Mouse (Mus musculus) midbrain, embryonic 15.5 days (tissue): Measurements from ENCODE around the gene Map3k5. TPM values are rescaled to one million over a fixed set of nuclear protein-coding genes. Genes with fewer than 3 reads are reported as not detected.
"Not testable (repeated sequence)": the region's sequence is repeated elsewhere in the genome, so short reads cannot be mapped to it uniquely, and the experiment has no call there.

Experiments
- ATAC-seq: fragments of 200-750 bp; cut with Nextera tagmentation; replicated peaks from 2 replicates; pipeline ENCODE4 v1.8.0; 2017; ENCODE audit warnings: moderate TSS enrichment
- H3K27ac ChIP-seq: fragments of 300-500 bp; sonication (generic); 2 replicates; pipeline ENCODE4 v1.5.1; 2015; ENCODE audit warnings: mild to moderate bottlenecking, inconsistent platforms
- H3K27me3 ChIP-seq: fragments of 300-500 bp; sonication (generic); replicated peaks from 2 replicates; pipeline ENCODE4 v1.6.1; 2015; ENCODE audit warnings: inconsistent platforms
- H3K36me3 ChIP-seq: fragments of 300-500 bp; sonication (generic); replicated peaks from 2 replicates; pipeline ENCODE4 v1.6.1; 2015; ENCODE audit warnings: inconsistent platforms
- H3K4me1 ChIP-seq: fragments of 300-500 bp; sonication (generic); 2 replicates; pipeline ENCODE4 v1.6.1; 2015; ENCODE audit warnings: inconsistent platforms
- H3K4me2 ChIP-seq: fragments of 300-500 bp; sonication (generic); 2 replicates; pipeline ENCODE4 v1.6.1; 2015; ENCODE audit warnings: inconsistent platforms, mild to moderate bottlenecking, moderate library complexity
- H3K4me3 ChIP-seq: fragments of 300-500 bp; sonication (generic); 2 replicates; pipeline ENCODE4 v1.5.1; 2015; ENCODE audit warnings: mild to moderate bottlenecking, inconsistent platforms
- H3K9ac ChIP-seq: fragments of 300-500 bp; sonication (generic); 2 replicates; pipeline ENCODE4 v1.6.1; 2015; ENCODE audit warnings: mild to moderate bottlenecking, inconsistent platforms
- H3K9me3 ChIP-seq: fragments of 300-500 bp; sonication (generic); 2 replicates; pipeline ENCODE4 v1.6.1; 2016; ENCODE audit warnings: inconsistent platforms
- WGBS: fragments of 180-500 bp; shearing (Covaris S2); methylation state at CpG from one replicate; pipeline ENCODE4 v1.1.7; 2015; ENCODE audit warnings: mixed read lengths; 5-methylcytosine and 5-hydroxymethylcytosine counted together
- polyA plus RNA-seq: library from polyadenylated mRNA; unstranded; fragments of >200 nt; fragmentation: Nextera tagmentation; extraction: Ambion mirVana; gene quantifications from 2 replicates; pipeline ENCODE4 v1.2.1, GENCODE M21; 2015

Map3k5 gene
- polyA plus RNA-seq, 1 experiment from 2014 or later = 1.3 TPM

- ATAC-seq = no peak
Observed at GRCm38 (mm10) chr10:19911583-19911982, 22.7 kb upstream of the Map3k5 start.

GRCm38 (mm10) chr10:19913806-19914205, 20.5 kb upstream of the Map3k5 start:
- Histone ChIP-seq H3K4me3 (no peak overlapping the region), H3K4me1 (no peaks in the 10 kb centered on the region), H3K36me3 (no peaks in the 10 kb centered on the region)

More at GRCm38 (mm10) chr10:19911583-19911982, 22.7 kb upstream of the Map3k5 start:
- Histone ChIP-seq H3K4me3 (no peak overlapping the region), H3K4me2 (no peak overlapping the region), H3K9me3 (no peaks in the 10 kb centered on the region), H3K9ac (no peak overlapping the region), H3K27me3 (no peaks in the 10 kb centered on the region; the same call in 1 of the 2 replicates), H3K36me3 (no peaks in the 10 kb centered on the region), H3K4me1 (no peaks in the 10 kb centered on the region), H3K27ac (no peak overlapping the region)
- WGBS = 34% methylated on average over 1 of the region's 1 CpGs

GRCm38 (mm10) chr10:19915301-19915700, 19.0 kb upstream of the Map3k5 start:
- no peak overlapping the region for H3K9ac ChIP-seq
- H3K27me3 ChIP-seq = no peaks in the 10 kb centered on the region; the same call in 1 of the 2 replicates
- H3K4me3 ChIP-seq = no peak overlapping the region
- no peak overlapping the region for H3K4me2 ChIP-seq
- no peak overlapping the region for H3K27ac ChIP-seq
- 43% methylated on average over 1 of the region's 1 CpGs for WGBS
- H3K36me3 ChIP-seq = no peaks in the 10 kb centered on the region
- no peaks in the 10 kb centered on the region for H3K4me1 ChIP-seq
- ATAC-seq = peak; percentile 85
- no peaks in the 10 kb centered on the region for H3K9me3 ChIP-seq

More at GRCm38 (mm10) chr10:19913806-19914205, 20.5 kb upstream of the Map3k5 start:
- no peaks in the 10 kb centered on the region for H3K9me3 ChIP-seq
- no peak overlapping the region for H3K27ac ChIP-seq
- H3K27me3 ChIP-seq = no peaks in the 10 kb centered on the region; the same call in 1 of the 2 replicates
- ATAC-seq = no peak
- 85% methylated on average over 4 of the region's 4 CpGs for WGBS
- no peak overlapping the region for H3K9ac ChIP-seq
- H3K4me2 ChIP-seq = no peak overlapping the region

- Histone ChIP-seq H3K4me2 (no peak overlapping the region), H3K9me3 (no peaks in the 10 kb centered on the region), H3K9ac (no peak overlapping the region), H3K36me3 (no peaks in the 10 kb centered on the region), H3K4me3 (no peak overlapping the region), H3K27ac (no peak overlapping the region), H3K4me1 (no peaks in the 10 kb centered on the region), H3K27me3 (no peaks in the 10 kb centered on the region; the same call in 1 of the 2 replicates)
- no peak for ATAC-seq
- 65% methylated on average over 4 of the region's 4 CpGs for WGBS
Observed at GRCm38 (mm10) chr10:19922410-19922809, 11.9 kb upstream of the Map3k5 start.

GRCm38 (mm10) chr10:19924256-19924655, 10.0 kb upstream of the Map3k5 start:
- H3K4me1 ChIP-seq = no peaks in the 10 kb centered on the region
- H3K4me2 ChIP-seq = no peak overlapping the region
- no peaks in the 10 kb centered on the region; the same call in 1 of the 2 replicates for H3K27me3 ChIP-seq
- H3K4me3 ChIP-seq = no peak overlapping the region
- H3K9ac ChIP-seq = no peak overlapping the region
- ATAC-seq = no peak
- H3K36me3 ChIP-seq = no peaks in the 10 kb centered on the region
- 81% methylated on average over 2 of the region's 2 CpGs for WGBS
- H3K9me3 ChIP-seq = no peaks in the 10 kb centered on the region
- H3K27ac ChIP-seq = no peak overlapping the region

GRCm38 (mm10) chr10:19926391-19926897, 7.8 kb upstream of the Map3k5 start:
- H3K27ac ChIP-seq, ATAC-seq, H3K9me3 ChIP-seq, H3K9ac ChIP-seq, H3K36me3 ChIP-seq, H3K4me2 ChIP-seq, H3K27me3 ChIP-seq, H3K4me1 ChIP-seq, H3K4me3 ChIP-seq: not testable (repeated sequence)
- 94% methylated on average over 4 of the region's 4 CpGs for WGBS

- no peak overlapping the region for H3K4me2 ChIP-seq
- H3K9me3 ChIP-seq = no peaks in the 10 kb centered on the region
- H3K27me3 ChIP-seq = peaks cover 14% of the 10 kb centered on the region
- no peaks in the 10 kb centered on the region for H3K36me3 ChIP-seq
- H3K9ac ChIP-seq = no peak overlapping the region
- H3K27ac ChIP-seq = no peak overlapping the region
- no peak overlapping the region for H3K4me3 ChIP-seq
- peaks cover 4% of the 10 kb centered on the region for H3K4me1 ChIP-seq
- ATAC-seq = no peak
- WGBS = 85% methylated on average over 1 of the region's 1 CpGs
Observed at GRCm38 (mm10) chr10:19928205-19928604, 6.1 kb upstream of the Map3k5 start.

- H3K27me3 ChIP-seq = peaks cover 14% of the 10 kb centered on the region
- no peak for ATAC-seq
- no peaks in the 10 kb centered on the region for H3K36me3 ChIP-seq
- H3K9ac ChIP-seq = no peak overlapping the region
- no peak overlapping the region for H3K27ac ChIP-seq
- WGBS = 52% methylated on average over 3 of the region's 3 CpGs
- H3K9me3 ChIP-seq = no peaks in the 10 kb centered on the region
- H3K4me1 ChIP-seq = peaks cover 17% of the 10 kb centered on the region
- peak overlapping the region; percentile 59 for H3K4me3 ChIP-seq
- peak overlapping the region; percentile 98 for H3K4me2 ChIP-seq
Observed at GRCm38 (mm10) chr10:19932986-19933385, 1.3 kb upstream of the Map3k5 start.

GRCm38 (mm10) chr10:19933511-19934383, 525 bp upstream of the Map3k5 start:
- Histone ChIP-seq H3K9ac (peak overlapping the region; percentile 54), H3K4me2 (peak overlapping the region; percentile 98), H3K36me3 (no peaks in the 10 kb centered on the region), H3K4me1 (peaks cover 17% of the 10 kb centered on the region), H3K27ac (peak overlapping the region; percentile 77), H3K9me3 (no peaks in the 10 kb centered on the region), H3K4me3 (peak overlapping the region; percentile 59), H3K27me3 (peaks cover 17% of the 10 kb centered on the region)
- peak; percentile 92 for ATAC-seq
- WGBS = under 1% methylated on average over 83 of the region's 97 CpGs

GRCm38 (mm10) chr10:19935295-19935623, 987 bp downstream of the Map3k5 start:
- peak overlapping the region; percentile 59 for H3K4me3 ChIP-seq
- H3K4me1 ChIP-seq = peaks cover 17% of the 10 kb centered on the region
- H3K4me2 ChIP-seq = peak overlapping the region; percentile 98
- 7% methylated on average over 10 of the region's 10 CpGs for WGBS
- H3K9ac ChIP-seq = peak overlapping the region; percentile 54; the same call in 1 of the 2 replicates
- H3K27me3 ChIP-seq = peaks cover 17% of the 10 kb centered on the region
- no peak for ATAC-seq
- no peak overlapping the region for H3K27ac ChIP-seq
- no peaks in the 10 kb centered on the region for H3K9me3 ChIP-seq
- no peaks in the 10 kb centered on the region for H3K36me3 ChIP-seq

GRCm38 (mm10) chr10:19935821-19936367, 1.6 kb downstream of the Map3k5 start:
- H3K4me2 ChIP-seq = 0 out of 2 replicates have a peak overlapping the region, but pooled peaks have one; percentile 98
- H3K4me3 ChIP-seq = no peak overlapping the region
- no peak for ATAC-seq
- no peak overlapping the region for H3K27ac ChIP-seq
- H3K9ac ChIP-seq = no peak overlapping the region
- no peaks in the 10 kb centered on the region for H3K9me3 ChIP-seq
- peaks cover 17% of the 10 kb centered on the region for H3K27me3 ChIP-seq
- peaks cover 17% of the 10 kb centered on the region for H3K4me1 ChIP-seq
- no peaks in the 10 kb centered on the region for H3K36me3 ChIP-seq
- WGBS = 46% methylated on average over 4 of the region's 4 CpGs

- H3K9me3 ChIP-seq = no peaks in the 10 kb centered on the region
- H3K27me3 ChIP-seq = peaks cover 14% of the 10 kb centered on the region; the same call in 1 of the 2 replicates
- no peak overlapping the region for H3K4me2 ChIP-seq
- WGBS = 70% methylated on average over 9 of the region's 9 CpGs
- no peak overlapping the region for H3K9ac ChIP-seq
- no peak for ATAC-seq
- no peak overlapping the region for H3K27ac ChIP-seq
- no peak overlapping the region for H3K4me3 ChIP-seq
- H3K4me1 ChIP-seq = peaks cover 17% of the 10 kb centered on the region
- H3K36me3 ChIP-seq = no peaks in the 10 kb centered on the region
Observed at GRCm38 (mm10) chr10:19936961-19937708, 2.9 kb downstream of the Map3k5 start.
